Mouse (Mus musculus): ENCODE measurements around the gene Mall. TPM values are rescaled to one million over a fixed set of nuclear protein-coding genes. Genes with fewer than 3 reads are reported as not detected.

Gene Mall
- polyA plus RNA-seq, 1 experiment: 0.98 TPM

DNA sequence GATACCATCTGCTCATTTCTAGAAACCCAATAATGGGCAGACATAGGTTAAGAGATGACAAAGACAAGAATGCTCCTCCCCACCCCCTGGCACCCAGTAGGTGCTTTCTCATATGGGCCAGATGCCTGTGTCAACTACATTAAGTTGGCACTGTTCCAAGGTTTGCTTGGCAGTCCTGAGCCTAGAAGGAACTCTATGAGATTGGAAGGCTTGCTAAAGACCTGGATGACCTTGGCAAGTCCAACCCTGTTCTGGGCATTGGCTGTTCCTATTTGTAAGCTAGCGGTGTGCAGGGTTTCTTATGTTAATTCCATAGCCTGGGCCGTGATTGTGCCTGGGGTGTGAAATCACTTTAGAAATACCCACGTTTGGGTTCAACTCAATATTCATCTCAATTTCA is 74.9 kb downstream of the Mall start:
- DNase-seq: no peak
- Histone ChIP-seq H3K4me1 (ENCODE audit: control insufficient read depth, insufficient read depth, low read length) (no peaks in the 10 kb centered on the region), H3K27me3 (ENCODE audit: control insufficient read depth, insufficient read depth, low read length) (no peaks in the 10 kb centered on the region; the same call in 1 of the 2 replicates), H3K4me3 (replicated peaks; ENCODE audit: insufficient read depth, low read depth, low read length) (no peak overlapping the region), H3K27ac (ENCODE audit: insufficient read depth, low read length) (no peak overlapping the region)
- TF ChIP-seq POLR2A (IDR thresholded peaks at IDR 0.05; ENCODE audit: borderline replicate concordance, insufficient read depth, low read length) (no peak), CTCF (IDR thresholded peaks at IDR 0.05; ENCODE audit: borderline replicate concordance, insufficient read depth, low read depth, low read length) (no peak)
- WGBS: 32% methylated on average over 3 of the region's 3 CpGs

Other genes starting within 250 kb of the Mall start
- gene Kcnip3, start 207.8 kb downstream of the Mall start, polyA plus RNA-seq (2012; rRNA removed): 81.6 and 83.9 TPM in 2 replicates
- gene Prom2, start 188.5 kb downstream of the Mall start, polyA plus RNA-seq (2012; rRNA removed): 3.3 and 4.1 TPM in 2 replicates
- 6.0 and 6.1 TPM in 2 replicates for gene Zfp661, start 142.8 kb downstream of the Mall start, polyA plus RNA-seq (2012; rRNA removed)
- 95.0 and 97.3 TPM in 2 replicates for gene Mrps5, start 142.7 kb downstream of the Mall start, polyA plus RNA-seq (2012; rRNA removed)
- 148 and 180 TPM in 2 replicates for gene Mal, start 73.2 kb downstream of the Mall start, polyA plus RNA-seq (2012; rRNA removed)
- gene Nphp1, start 59.0 kb upstream of the Mall start, polyA plus RNA-seq (2012; rRNA removed): 10.6 and 11.4 TPM in 2 replicates
- 104 and 106 TPM in 2 replicates for gene Mtln, start 62.6 kb upstream of the Mall start, polyA plus RNA-seq (2012; rRNA removed)
- gene Bub1, start 101.9 kb upstream of the Mall start, polyA plus RNA-seq (2012; rRNA removed): 0.14 and 0.15 TPM in 2 replicates
- not detected in 2 replicates for gene Acoxl, start 108.9 kb upstream of the Mall start, polyA plus RNA-seq (2012; rRNA removed)

All from cerebellum, adult 2 months (tissue).